Mouse (Mus musculus): ENCODE data around the gene Hist1h4h.
"Not testable (repeated sequence)": the region's sequence is repeated elsewhere in the genome, so short reads cannot be mapped to it uniquely, and the experiment has no call there.

The Hist1h4h gene

GRCm38 (mm10) chr13:23575864-23576313 lies 45.0 kb downstream of the Hist1h4h start:
- not testable (repeated sequence) for DNase-seq (ENCODE audit: low spot score in 2 of 2)

DNA sequence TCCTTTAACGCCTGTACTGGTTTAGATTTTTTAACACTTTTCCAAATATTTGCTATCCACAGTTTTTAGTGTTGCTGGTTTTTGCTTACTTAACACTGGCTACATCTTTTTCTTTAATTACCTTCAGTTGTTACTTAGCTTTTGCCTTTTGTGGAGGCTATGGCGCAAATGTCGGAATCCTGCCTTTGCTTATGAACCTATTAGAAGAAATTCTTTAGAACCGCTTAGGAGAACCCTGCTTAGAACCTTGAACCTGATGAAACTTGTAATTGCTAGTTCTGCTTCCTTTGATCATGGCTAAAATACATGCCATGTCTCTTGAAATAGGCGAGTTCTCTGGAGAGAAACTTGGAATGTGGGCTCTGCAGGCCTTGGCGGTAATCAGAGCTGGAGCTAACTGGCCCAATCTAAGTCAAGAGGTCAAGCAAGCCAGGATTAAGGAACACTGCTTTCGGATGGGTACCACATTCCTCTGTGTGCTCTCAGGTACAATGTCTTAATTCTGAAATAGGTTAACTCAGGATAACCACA lies 45.6 kb downstream of the Hist1h4h start:
- DNase-seq (ENCODE audit: low spot score in 2 of 2) = no peak

DNA sequence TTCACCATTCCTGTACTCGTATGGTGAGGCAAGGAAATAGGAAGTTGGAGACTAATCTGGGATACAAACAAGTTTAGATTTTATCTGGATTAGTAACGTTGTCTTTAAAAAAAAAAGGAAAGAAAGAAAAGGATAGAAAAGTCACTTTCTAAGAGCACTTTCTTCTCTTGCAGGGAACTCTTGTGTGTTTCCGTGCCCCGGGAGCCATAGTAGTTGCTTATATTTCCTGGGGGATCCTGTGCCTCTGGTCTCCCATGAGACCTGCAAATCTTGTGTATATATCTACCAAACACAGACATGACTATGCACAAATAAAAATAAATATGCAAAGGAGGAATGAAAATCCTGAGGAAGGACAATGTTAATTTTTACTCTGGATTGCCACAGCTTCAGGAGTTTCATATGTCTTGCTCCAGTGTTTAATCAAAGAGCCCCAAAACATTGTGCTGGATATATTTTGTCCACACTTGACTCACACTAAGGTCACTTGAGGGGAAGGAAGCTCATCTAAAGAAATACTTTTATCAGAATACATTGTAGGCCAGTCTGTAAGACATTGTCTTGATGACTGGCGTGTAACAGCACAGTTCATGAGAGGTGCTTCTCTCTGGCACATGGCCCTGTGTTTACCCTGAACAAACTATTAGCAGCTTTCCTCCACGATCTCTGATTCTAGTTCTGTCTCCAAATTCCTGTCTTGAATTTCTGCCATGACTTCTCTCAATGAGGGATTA lies 46.2 kb downstream of the Hist1h4h start:
- no peak for DNase-seq (ENCODE audit: low spot score in 2 of 2)

GRCm38 (mm10) chr13:23577835-23578234 lies 47.0 kb downstream of the Hist1h4h start:
- DNase-seq (ENCODE audit: low spot score in 2 of 2) = no peak
